Mouse (Mus musculus) heart, adult 11 months (tissue): ENCODE results near the gene Aldh5a1.

ENCODE experiments used
- DNase-seq: peaks from one replicate; pipeline ENCODE4 v3.0.0; 2022

The Aldh5a1 gene

GRCm38 (mm10) chr13:24930591-24930990, 6.9 kb downstream of the Aldh5a1 start:
- DNase-seq = no peak

GRCm38 (mm10) chr13:24923991-24924390, 13.5 kb downstream of the Aldh5a1 start:
- no peak for DNase-seq

GRCm38 (mm10) chr13:24921281-24921680, 16.2 kb downstream of the Aldh5a1 start:
- peak; percentile 46 for DNase-seq

- DNase-seq = no peak
Measured at GRCm38 (mm10) chr13:24920333-24920977, 17.0 kb downstream of the Aldh5a1 start.

GRCm38 (mm10) chr13:24915831-24916230, 21.6 kb downstream of the Aldh5a1 start:
- no peak for DNase-seq

- DNase-seq = no peak
Measured at GRCm38 (mm10) chr13:24914915-24915314, 22.5 kb downstream of the Aldh5a1 start.

GRCm38 (mm10) chr13:24913576-24913975, 23.9 kb downstream of the Aldh5a1 start:
- no peak for DNase-seq

- no peak for DNase-seq
Measured at GRCm38 (mm10) chr13:24909112-24909511, 28.3 kb downstream of the Aldh5a1 start.

GRCm38 (mm10) chr13:24906831-24907570, 30.5 kb downstream of the Aldh5a1 start:
- no peak for DNase-seq

GRCm38 (mm10) chr13:24905422-24905821, 32.0 kb downstream of the Aldh5a1 start:
- no peak for DNase-seq

- DNase-seq = peak; percentile 94
Measured at GRCm38 (mm10) chr13:24903412-24903811, 34.0 kb downstream of the Aldh5a1 start.

GRCm38 (mm10) chr13:24901916-24902315, 35.5 kb downstream of the Aldh5a1 start:
- no peak for DNase-seq

- DNase-seq = no peak
Measured at GRCm38 (mm10) chr13:24893880-24894279, 43.6 kb downstream of the Aldh5a1 start.

GRCm38 (mm10) chr13:24892516-24892915, 44.9 kb downstream of the Aldh5a1 start:
- DNase-seq = no peak

- no peak for DNase-seq
Measured at GRCm38 (mm10) chr13:24889554-24889953, 47.9 kb downstream of the Aldh5a1 start.

- DNase-seq = peak; percentile 81
Measured at GRCm38 (mm10) chr13:24882411-24882810, 55.0 kb downstream of the Aldh5a1 start.

- peak; percentile 68 for DNase-seq
Measured at GRCm38 (mm10) chr13:24880704-24881103, 56.8 kb downstream of the Aldh5a1 start.

- peak; percentile 42 for DNase-seq
Measured at GRCm38 (mm10) chr13:24880208-24880607, 57.3 kb downstream of the Aldh5a1 start.

GRCm38 (mm10) chr13:24879359-24880040, 58.0 kb downstream of the Aldh5a1 start:
- DNase-seq = peak; percentile 64

- no peak for DNase-seq
Measured at GRCm38 (mm10) chr13:24868233-24868632, 69.2 kb downstream of the Aldh5a1 start.

- peak; percentile 66 for DNase-seq
Measured at GRCm38 (mm10) chr13:24867789-24868188, 69.7 kb downstream of the Aldh5a1 start.

- DNase-seq = peak; percentile 76
Measured at GRCm38 (mm10) chr13:24866430-24867402, 70.7 kb downstream of the Aldh5a1 start.

GRCm38 (mm10) chr13:24862520-24862919, 74.9 kb downstream of the Aldh5a1 start:
- peak; percentile 80 for DNase-seq
